Mouse (Mus musculus): ENCODE data around the gene Tcf7. TPM values are rescaled to one million over a fixed set of nuclear protein-coding genes. Genes with fewer than 3 reads are reported as not detected.

The Tcf7 gene
- polyA plus RNA-seq, 1 experiment from 2014 or later, result 52.6 TPM

DNA sequence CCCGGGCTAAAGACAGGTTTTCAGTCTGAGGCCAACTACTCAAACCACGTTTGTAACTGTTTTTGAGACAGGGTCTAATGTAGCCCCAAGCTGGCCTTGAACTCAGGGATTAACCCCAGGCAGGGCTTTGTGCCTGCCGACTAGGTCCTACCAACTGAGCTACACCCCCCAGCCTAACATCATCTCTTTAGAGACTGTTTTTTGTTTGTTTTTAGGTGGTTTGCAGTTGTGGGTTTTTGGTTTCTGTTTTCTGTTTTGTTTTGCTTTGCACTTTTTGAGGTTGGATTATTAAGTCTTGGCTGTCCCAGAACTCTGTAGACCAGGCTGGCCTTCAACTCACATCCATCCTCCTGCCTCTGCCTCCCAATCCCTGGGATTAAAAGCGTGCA, 8.9 kb downstream of the Tcf7 start:
- Histone ChIP-seq H3K4me1 (peaks cover 52% of the 10 kb centered on the region), H3K27me3 (no peaks in the 10 kb centered on the region), H3K9me3 (no peaks in the 10 kb centered on the region), H3K4me3 (no peak overlapping the region), H3K27ac (peak overlapping the region; percentile 84), H3K36me3 (0 out of 2 replicates have a peak, but pooled peaks cover under 1% of the 10 kb centered on the region), H3K4me2 (no peak overlapping the region), H3K9ac (no peak overlapping the region)
- no peak for ATAC-seq (ENCODE audit: borderline replicate concordance, extremely low read depth, low FRiP score, low TSS enrichment)
- 67% methylated on average over 4 of the region's 4 CpGs for WGBS

DNA sequence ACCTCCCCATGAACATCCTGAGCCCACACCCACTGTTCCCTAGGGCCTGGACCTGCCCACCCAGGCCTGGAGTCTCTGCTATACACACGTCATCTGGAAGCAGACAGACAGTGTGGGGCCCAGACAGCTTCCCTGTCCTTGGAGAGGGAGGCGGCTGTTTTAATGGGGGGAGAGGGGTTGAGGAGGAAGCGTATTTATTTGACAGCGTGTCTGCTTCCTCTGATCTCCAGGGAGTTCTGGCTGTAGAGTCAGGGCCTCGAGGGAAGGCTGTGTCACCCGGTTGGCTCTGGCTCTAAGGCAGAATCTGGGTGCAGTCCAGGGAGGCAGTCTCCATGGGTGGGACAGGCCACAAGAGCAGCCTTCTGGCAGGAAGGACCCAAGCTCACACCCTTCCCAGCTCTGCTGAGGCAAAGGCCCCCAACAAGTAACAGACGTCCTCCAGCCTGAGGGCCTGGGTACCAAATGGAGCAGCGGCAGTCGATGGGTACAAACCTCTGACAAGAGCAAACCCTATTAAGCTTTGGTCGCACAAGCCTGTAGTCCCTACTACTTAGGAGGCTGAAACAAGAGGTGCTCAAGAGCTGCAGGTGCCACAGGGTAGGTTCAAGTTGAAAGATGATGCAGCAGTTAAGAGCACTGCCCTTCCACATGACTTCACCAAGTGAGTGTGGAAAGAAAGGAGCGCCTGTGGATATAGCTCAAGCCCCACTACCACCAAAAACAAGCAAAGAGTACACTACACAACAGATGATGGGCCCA, 9.5 kb downstream of the Tcf7 start:
- no peaks in the 10 kb centered on the region for H3K27me3 ChIP-seq
- peak; percentile 93 for ATAC-seq (ENCODE audit: borderline replicate concordance, extremely low read depth, low FRiP score, low TSS enrichment)
- no peaks in the 10 kb centered on the region for H3K36me3 ChIP-seq
- no peak overlapping the region for H3K9ac ChIP-seq
- no peaks in the 10 kb centered on the region for H3K9me3 ChIP-seq
- peaks cover 58% of the 10 kb centered on the region for H3K4me1 ChIP-seq
- WGBS, result 29% methylated on average over 11 of the region's 11 CpGs
- peak overlapping the region; percentile 84 for H3K27ac ChIP-seq
- H3K4me2 ChIP-seq, result peak overlapping the region; percentile 22; the same call in 1 of the 2 replicates
- H3K4me3 ChIP-seq, result no peak overlapping the region

DNA sequence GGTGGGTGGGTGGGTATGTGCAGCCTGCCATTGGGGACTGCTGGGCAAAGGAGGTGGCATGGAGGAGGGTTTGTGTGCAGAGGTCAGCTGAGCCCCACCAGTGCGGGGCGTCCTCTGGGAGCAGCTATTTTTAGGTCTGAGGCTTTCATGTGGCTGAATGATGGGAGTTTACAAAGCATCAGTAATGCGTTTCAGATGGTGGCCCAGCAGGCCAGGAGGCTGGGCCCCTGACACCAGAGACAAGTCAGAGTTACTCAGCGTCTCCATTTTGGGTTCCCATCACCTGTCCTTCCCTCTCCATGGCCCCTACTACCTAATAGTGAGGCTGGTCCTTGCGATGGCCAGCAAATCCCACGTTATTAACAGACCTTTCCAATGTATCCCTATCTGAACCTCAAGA, 10.2 kb downstream of the Tcf7 start:
- ATAC-seq (ENCODE audit: borderline replicate concordance, extremely low read depth, low FRiP score, low TSS enrichment), result no peak
- Histone ChIP-seq H3K27ac (peak overlapping the region; percentile 84), H3K4me2 (peak overlapping the region; percentile 22; the same call in 1 of the 2 replicates), H3K27me3 (no peaks in the 10 kb centered on the region), H3K9ac (no peak overlapping the region), H3K4me1 (peaks cover 65% of the 10 kb centered on the region), H3K9me3 (no peaks in the 10 kb centered on the region), H3K4me3 (no peak overlapping the region), H3K36me3 (no peaks in the 10 kb centered on the region)
- WGBS, result 49% methylated on average over 6 of the region's 6 CpGs

DNA sequence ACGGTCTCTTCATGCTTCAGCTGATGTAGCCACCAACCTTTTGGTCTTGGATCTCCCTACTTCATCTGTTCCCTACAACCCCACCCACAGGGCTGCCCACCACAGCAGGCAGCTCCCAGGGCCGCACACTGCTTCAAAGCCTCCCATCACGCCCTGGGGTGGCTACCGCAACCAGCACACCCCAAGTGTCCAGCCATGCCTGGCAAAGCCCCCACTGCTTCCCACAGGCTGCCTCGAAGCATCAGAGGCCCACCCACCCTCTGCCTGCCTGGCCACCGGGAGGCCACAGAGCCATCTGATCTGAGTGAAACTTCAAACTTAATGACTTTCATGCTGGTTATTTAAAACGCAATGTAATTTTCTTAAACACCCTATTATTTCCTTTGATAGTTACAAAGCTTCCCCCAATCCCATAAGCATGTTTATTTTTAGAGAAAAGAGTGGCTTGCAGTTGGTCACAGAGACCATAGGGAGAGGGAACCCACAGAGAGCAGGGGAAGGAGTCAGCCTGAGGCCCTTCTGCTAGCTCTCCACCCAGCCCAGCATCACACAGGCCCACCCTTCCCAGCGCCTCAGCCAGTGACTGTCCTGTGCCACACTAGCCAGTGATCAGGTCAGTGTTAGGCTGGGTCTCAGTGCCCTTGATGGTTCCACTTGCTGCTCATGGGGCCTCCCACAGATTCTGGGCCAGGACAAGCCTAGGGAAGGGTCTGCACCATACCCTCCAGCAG, 10.9 kb downstream of the Tcf7 start:
- Histone ChIP-seq H3K27ac (peak overlapping the region; percentile 84), H3K9ac (no peak overlapping the region), H3K4me3 (no peak overlapping the region), H3K4me2 (no peak overlapping the region), H3K27me3 (no peaks in the 10 kb centered on the region), H3K36me3 (no peaks in the 10 kb centered on the region), H3K9me3 (no peaks in the 10 kb centered on the region), H3K4me1 (peaks cover 66% of the 10 kb centered on the region)
- 57% methylated on average over 8 of the region's 8 CpGs for WGBS
- no peak for ATAC-seq (ENCODE audit: borderline replicate concordance, extremely low read depth, low FRiP score, low TSS enrichment)

DNA sequence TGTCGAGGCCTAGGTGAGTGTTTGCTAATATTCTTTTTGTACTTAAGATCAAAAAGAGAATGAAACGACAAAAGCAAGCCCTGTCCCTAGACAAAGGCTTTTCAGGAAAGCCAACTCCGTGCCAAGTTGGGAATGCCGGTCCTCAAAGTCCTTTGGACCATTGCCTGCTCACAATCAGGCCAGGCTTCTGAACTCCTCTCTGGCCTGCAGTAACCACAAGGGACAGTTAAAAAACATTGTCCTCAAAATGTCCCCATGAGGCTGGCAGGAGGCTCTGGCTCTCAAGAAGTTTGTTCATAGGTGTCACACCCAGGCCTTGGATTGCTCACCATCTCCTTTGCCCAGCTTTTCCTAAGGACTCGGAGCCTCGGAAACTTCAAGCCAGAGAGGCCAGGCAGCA, 13.0 kb downstream of the Tcf7 start:
- 51% methylated on average over 6 of the region's 6 CpGs for WGBS
- H3K9ac ChIP-seq, result no peak overlapping the region
- H3K4me1 ChIP-seq, result peaks cover 85% of the 10 kb centered on the region

GRCm38 (mm10) chr11:52268104-52268835, 14.5 kb downstream of the Tcf7 start:
- Histone ChIP-seq H3K4me2 (0 out of 2 replicates have a peak overlapping the region, but pooled peaks have one; percentile 5), H3K27ac (peak overlapping the region; percentile 79), H3K27me3 (no peaks in the 10 kb centered on the region), H3K4me1 (peaks cover 71% of the 10 kb centered on the region), H3K4me3 (no peak overlapping the region), H3K9me3 (no peaks in the 10 kb centered on the region), H3K9ac (no peak overlapping the region), H3K36me3 (no peaks in the 10 kb centered on the region)
- no peak for ATAC-seq (ENCODE audit: borderline replicate concordance, extremely low read depth, low FRiP score, low TSS enrichment)
- WGBS, result 51% methylated on average over 7 of the region's 7 CpGs

More for the DNA sequence above, 13.0 kb downstream of the Tcf7 start:
- ATAC-seq (ENCODE audit: borderline replicate concordance, extremely low read depth, low FRiP score, low TSS enrichment), result no peak
- no peaks in the 10 kb centered on the region for H3K9me3 ChIP-seq
- no peak overlapping the region for H3K4me2 ChIP-seq
- no peak overlapping the region for H3K4me3 ChIP-seq
- no peaks in the 10 kb centered on the region for H3K36me3 ChIP-seq
- 0 out of 2 replicates have a peak overlapping the region, but pooled peaks have one; percentile 79 for H3K27ac ChIP-seq
- H3K27me3 ChIP-seq, result no peaks in the 10 kb centered on the region

DNA sequence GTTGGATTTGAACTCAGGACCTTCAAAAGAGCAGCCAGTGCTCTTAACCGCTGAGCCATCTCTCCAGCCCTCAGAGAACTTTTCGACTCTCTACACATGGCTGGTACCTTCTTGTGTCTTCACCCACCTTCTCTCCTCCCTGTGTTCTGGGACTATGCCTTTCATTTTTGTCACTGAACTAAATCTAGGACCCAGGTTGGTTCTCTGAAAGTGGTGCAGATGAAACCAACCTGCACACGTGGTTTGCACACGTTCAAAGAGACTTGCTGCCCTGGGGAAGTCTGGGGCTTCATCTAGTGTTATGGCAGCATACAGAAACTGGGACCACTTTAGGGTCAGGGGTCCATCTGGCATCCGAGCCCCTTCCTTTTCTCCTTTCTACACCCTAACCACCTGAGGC, 15.5 kb downstream of the Tcf7 start:
- Histone ChIP-seq H3K27ac (no peak overlapping the region), H3K9me3 (no peaks in the 10 kb centered on the region), H3K27me3 (no peaks in the 10 kb centered on the region), H3K36me3 (no peaks in the 10 kb centered on the region), H3K4me1 (peaks cover 61% of the 10 kb centered on the region), H3K4me2 (no peak overlapping the region), H3K9ac (no peak overlapping the region), H3K4me3 (no peak overlapping the region)
- no peak for ATAC-seq (ENCODE audit: borderline replicate concordance, extremely low read depth, low FRiP score, low TSS enrichment)
- WGBS, result 86% methylated on average over 5 of the region's 5 CpGs

- Histone ChIP-seq H3K27me3 (no peaks in the 10 kb centered on the region), H3K9ac (no peak overlapping the region), H3K27ac (peak overlapping the region; percentile 37; the same call in 1 of the 2 replicates), H3K4me2 (peak overlapping the region; percentile 9; the same call in 1 of the 2 replicates), H3K4me3 (no peak overlapping the region), H3K36me3 (0 out of 2 replicates have a peak, but pooled peaks cover 4% of the 10 kb centered on the region), H3K9me3 (no peaks in the 10 kb centered on the region), H3K4me1 (peaks cover 53% of the 10 kb centered on the region)
- WGBS, result 31% methylated on average over 12 of the region's 12 CpGs
- ATAC-seq (ENCODE audit: borderline replicate concordance, extremely low read depth, low FRiP score, low TSS enrichment), result no peak
Observed at GRCm38 (mm10) chr11:52265616-52266307, 17.1 kb downstream of the Tcf7 start.

GRCm38 (mm10) chr11:52264871-52265270, 17.9 kb downstream of the Tcf7 start:
- ATAC-seq (ENCODE audit: borderline replicate concordance, extremely low read depth, low FRiP score, low TSS enrichment), result no peak
- no peak overlapping the region for H3K4me3 ChIP-seq
- no peak overlapping the region for H3K4me2 ChIP-seq
- no peaks in the 10 kb centered on the region for H3K27me3 ChIP-seq
- no peak overlapping the region for H3K9ac ChIP-seq
- 79% methylated on average over 7 of the region's 7 CpGs for WGBS
- no peak overlapping the region for H3K27ac ChIP-seq
- H3K4me1 ChIP-seq, result peaks cover 44% of the 10 kb centered on the region
- H3K9me3 ChIP-seq, result no peaks in the 10 kb centered on the region
- H3K36me3 ChIP-seq, result 0 out of 2 replicates have a peak, but pooled peaks cover 12% of the 10 kb centered on the region

GRCm38 (mm10) chr11:52262338-52262737, 20.5 kb downstream of the Tcf7 start:
- Histone ChIP-seq H3K36me3 (peaks cover 26% of the 10 kb centered on the region; the same call in 1 of the 2 replicates), H3K9ac (no peak overlapping the region), H3K9me3 (no peaks in the 10 kb centered on the region), H3K4me3 (no peak overlapping the region), H3K27me3 (no peaks in the 10 kb centered on the region), H3K4me2 (no peak overlapping the region), H3K27ac (no peak overlapping the region), H3K4me1 (peaks cover 21% of the 10 kb centered on the region)
- WGBS, result 90% methylated on average over 11 of the region's 11 CpGs
- ATAC-seq (ENCODE audit: borderline replicate concordance, extremely low read depth, low FRiP score, low TSS enrichment), result no peak

GRCm38 (mm10) chr11:52261937-52262336, 20.9 kb downstream of the Tcf7 start:
- Histone ChIP-seq H3K27me3 (no peaks in the 10 kb centered on the region), H3K9ac (no peak overlapping the region), H3K4me2 (no peak overlapping the region), H3K9me3 (no peaks in the 10 kb centered on the region), H3K4me3 (no peak overlapping the region), H3K36me3 (peaks cover 28% of the 10 kb centered on the region; the same call in 1 of the 2 replicates), H3K27ac (no peak overlapping the region), H3K4me1 (peaks cover 21% of the 10 kb centered on the region)
- ATAC-seq (ENCODE audit: borderline replicate concordance, extremely low read depth, low FRiP score, low TSS enrichment), result no peak
- 43% methylated on average over 5 of the region's 5 CpGs for WGBS

Data from lung, embryonic 15.5 days (tissue).